Mouse (Mus musculus) limb, embryonic 15.5 days (tissue): ENCODE results near the gene Aox1. TPM values are rescaled to one million over a fixed set of nuclear protein-coding genes. Genes with fewer than 3 reads are reported as not detected.

ENCODE experiments used
- ATAC-seq: fragments of 200-750 bp; cut with Nextera tagmentation; 2 replicates; pipeline ENCODE4 v1.8.0; 2017; ENCODE audit warnings: low read depth, moderate TSS enrichment; ENCODE audit not compliant: insufficient number of reproducible peaks, low FRiP score, low TSS enrichment
- H3K27ac ChIP-seq: fragments of 300-500 bp; sonication (generic); 2 replicates; pipeline ENCODE4 v1.5.1; 2015; ENCODE audit warnings: moderate library complexity, mild to moderate bottlenecking, inconsistent platforms
- H3K27me3 ChIP-seq: fragments of 300-500 bp; sonication (generic); 2 replicates; pipeline ENCODE4 v1.6.1; 2015; ENCODE audit warnings: inconsistent platforms
- H3K36me3 ChIP-seq: fragments of 300-500 bp; sonication (generic); 2 replicates; pipeline ENCODE4 v1.6.1; 2015; ENCODE audit warnings: inconsistent platforms
- H3K4me1 ChIP-seq: fragments of 300-500 bp; sonication (generic); 2 replicates; pipeline ENCODE4 v1.6.1; 2015; ENCODE audit warnings: inconsistent platforms
- H3K4me2 ChIP-seq: fragments of 300-500 bp; sonication (generic); 2 replicates; pipeline ENCODE4 v1.6.1; 2015; ENCODE audit warnings: mild to moderate bottlenecking, inconsistent platforms
- H3K4me3 ChIP-seq: fragments of 300-500 bp; sonication (generic); 2 replicates; pipeline ENCODE4 v1.5.1; 2015; ENCODE audit warnings: mild to moderate bottlenecking, inconsistent platforms
- H3K9ac ChIP-seq: fragments of 300-500 bp; sonication (generic); 2 replicates; pipeline ENCODE4 v1.6.1; 2015; ENCODE audit warnings: inconsistent platforms
- H3K9me3 ChIP-seq: fragments of 300-500 bp; sonication (generic); 2 replicates; pipeline ENCODE4 v1.6.1; 2016; ENCODE audit warnings: inconsistent platforms
- WGBS: fragments of 180-500 bp; shearing (Covaris S2); methylation state at CpG from one replicate; pipeline ENCODE4 v1.1.7; 2015; 5-methylcytosine and 5-hydroxymethylcytosine counted together
- polyA plus RNA-seq: library from polyadenylated mRNA; unstranded; fragments of >200 nt; fragmentation: Nextera tagmentation; extraction: Ambion mirVana; gene quantifications from 2 replicates; pipeline ENCODE4 v1.2.1, GENCODE M21; 2015

Gene Aox1
- polyA plus RNA-seq, 1 experiment from 2014 or later = 0.42 TPM

DNA sequence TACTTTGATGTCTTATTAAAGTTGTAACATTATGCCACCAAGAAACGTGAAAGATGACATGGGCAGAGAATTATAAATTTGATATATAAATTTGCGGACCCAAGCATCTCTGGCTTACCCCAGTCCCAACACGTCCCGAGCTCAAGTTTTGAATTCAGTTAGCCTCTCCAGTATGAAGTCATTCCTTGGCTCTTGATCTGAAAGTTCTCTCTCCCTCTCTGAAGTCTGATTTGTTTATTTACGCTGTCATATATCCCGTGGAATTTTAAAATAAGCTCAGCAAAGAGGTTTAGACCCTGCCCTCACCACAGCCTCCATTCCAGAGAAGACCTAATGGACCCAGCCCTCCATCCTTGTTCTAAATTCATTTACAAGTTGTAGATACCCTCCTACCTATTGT is 39.5 kb downstream of the Aox1 start:
- H3K4me1 ChIP-seq = no peaks in the 10 kb centered on the region
- H3K4me2 ChIP-seq = no peak overlapping the region
- no peak for ATAC-seq
- no peaks in the 10 kb centered on the region for H3K9me3 ChIP-seq
- H3K36me3 ChIP-seq = no peaks in the 10 kb centered on the region
- H3K4me3 ChIP-seq = no peak overlapping the region
- WGBS = 78% methylated on average over 6 of the region's 6 CpGs
- H3K27ac ChIP-seq = no peak overlapping the region
- no peaks in the 10 kb centered on the region for H3K27me3 ChIP-seq
- no peak overlapping the region for H3K9ac ChIP-seq

- Histone ChIP-seq H3K4me1 (no peaks in the 10 kb centered on the region), H3K36me3 (no peaks in the 10 kb centered on the region), H3K4me2 (no peak overlapping the region), H3K9me3 (no peaks in the 10 kb centered on the region), H3K27me3 (no peaks in the 10 kb centered on the region), H3K27ac (no peak overlapping the region), H3K9ac (no peak overlapping the region), H3K4me3 (no peak overlapping the region)
- 90% methylated on average over 11 of the region's 11 CpGs for WGBS
- no peak for ATAC-seq
Measured at GRCm38 (mm10) chr1:58070091-58070490, 40.4 kb downstream of the Aox1 start.

DNA sequence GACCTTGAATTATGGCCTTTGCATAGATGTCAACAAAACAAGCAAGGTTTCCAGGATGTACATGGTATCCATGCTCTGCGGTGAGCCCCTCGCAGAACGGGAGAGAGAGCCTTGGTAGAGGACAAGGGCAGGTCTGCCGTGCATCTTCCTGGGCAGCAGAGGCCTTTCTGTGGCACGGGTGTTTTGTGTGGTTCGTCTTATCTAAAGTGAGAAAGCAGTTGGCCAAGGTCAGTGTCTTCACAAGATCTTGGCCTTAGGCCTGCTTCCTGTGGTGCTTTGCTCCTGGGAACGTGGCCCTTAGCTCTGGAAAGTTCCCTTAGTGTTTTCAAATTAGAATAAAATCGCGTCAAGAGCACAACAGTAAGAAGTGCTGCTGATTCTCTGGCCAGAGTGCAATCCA is 41.3 kb downstream of the Aox1 start:
- no peaks in the 10 kb centered on the region for H3K27me3 ChIP-seq
- no peaks in the 10 kb centered on the region for H3K9me3 ChIP-seq
- no peaks in the 10 kb centered on the region for H3K4me1 ChIP-seq
- no peak overlapping the region for H3K4me3 ChIP-seq
- H3K36me3 ChIP-seq = no peaks in the 10 kb centered on the region
- no peak overlapping the region for H3K4me2 ChIP-seq
- 85% methylated on average over 9 of the region's 9 CpGs for WGBS
- no peak for ATAC-seq
- H3K27ac ChIP-seq = no peak overlapping the region
- H3K9ac ChIP-seq = no peak overlapping the region

GRCm38 (mm10) chr1:58071509-58071908 is 41.8 kb downstream of the Aox1 start:
- Histone ChIP-seq H3K27me3 (no peaks in the 10 kb centered on the region), H3K9ac (no peak overlapping the region), H3K36me3 (no peaks in the 10 kb centered on the region), H3K4me3 (no peak overlapping the region), H3K4me2 (no peak overlapping the region), H3K4me1 (no peaks in the 10 kb centered on the region), H3K27ac (no peak overlapping the region), H3K9me3 (no peaks in the 10 kb centered on the region)
- WGBS = 88% methylated on average over 1 of the region's 1 CpGs
- ATAC-seq = no peak

GRCm38 (mm10) chr1:58072416-58072815 is 42.7 kb downstream of the Aox1 start:
- H3K9ac ChIP-seq = no peak overlapping the region
- no peak overlapping the region for H3K27ac ChIP-seq
- H3K36me3 ChIP-seq = no peaks in the 10 kb centered on the region
- H3K4me3 ChIP-seq = no peak overlapping the region
- H3K27me3 ChIP-seq = no peaks in the 10 kb centered on the region
- WGBS = 65% methylated on average over 2 of the region's 2 CpGs
- H3K4me1 ChIP-seq = no peaks in the 10 kb centered on the region
- no peak overlapping the region for H3K4me2 ChIP-seq
- no peak for ATAC-seq
- no peaks in the 10 kb centered on the region for H3K9me3 ChIP-seq

GRCm38 (mm10) chr1:58072991-58073730 is 43.4 kb downstream of the Aox1 start:
- H3K36me3 ChIP-seq = no peaks in the 10 kb centered on the region
- no peaks in the 10 kb centered on the region for H3K4me1 ChIP-seq
- H3K9me3 ChIP-seq = no peaks in the 10 kb centered on the region
- 72% methylated on average over 12 of the region's 12 CpGs for WGBS
- H3K9ac ChIP-seq = no peak overlapping the region
- no peak for ATAC-seq
- H3K27me3 ChIP-seq = no peaks in the 10 kb centered on the region
- no peak overlapping the region for H3K4me2 ChIP-seq
- H3K4me3 ChIP-seq = no peak overlapping the region
- no peak overlapping the region for H3K27ac ChIP-seq

GRCm38 (mm10) chr1:58074266-58074665 is 44.5 kb downstream of the Aox1 start:
- no peaks in the 10 kb centered on the region for H3K27me3 ChIP-seq
- H3K4me2 ChIP-seq = no peak overlapping the region
- no peaks in the 10 kb centered on the region for H3K9me3 ChIP-seq
- H3K36me3 ChIP-seq = no peaks in the 10 kb centered on the region
- no peak overlapping the region for H3K4me3 ChIP-seq
- no peak overlapping the region for H3K27ac ChIP-seq
- ATAC-seq = no peak
- no peaks in the 10 kb centered on the region for H3K4me1 ChIP-seq
- 93% methylated on average over 2 of the region's 2 CpGs for WGBS
- no peak overlapping the region for H3K9ac ChIP-seq

DNA sequence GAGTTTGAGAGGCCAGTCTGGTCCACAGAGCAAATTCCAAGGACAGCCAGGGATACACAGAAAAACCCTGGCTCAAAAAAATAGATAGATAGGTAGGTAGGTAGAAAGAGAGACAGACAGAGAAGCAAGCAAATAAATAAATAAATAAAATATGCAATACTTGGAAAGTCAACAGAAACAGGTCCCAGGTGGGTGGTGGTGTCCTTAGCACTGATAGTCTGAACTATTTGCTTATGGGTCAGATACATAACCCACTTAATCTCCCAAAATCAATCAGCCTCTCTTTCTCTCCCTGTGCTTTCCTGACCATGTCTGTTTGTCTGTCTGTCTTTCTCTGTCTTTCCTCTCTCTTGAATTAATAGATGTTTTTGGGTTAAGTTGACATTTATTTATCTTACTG is 48.2 kb downstream of the Aox1 start:
- Histone ChIP-seq H3K4me2 (no peak overlapping the region), H3K36me3 (no peaks in the 10 kb centered on the region), H3K9ac (no peak overlapping the region), H3K4me1 (no peaks in the 10 kb centered on the region), H3K4me3 (no peak overlapping the region), H3K27ac (no peak overlapping the region), H3K27me3 (no peaks in the 10 kb centered on the region), H3K9me3 (no peaks in the 10 kb centered on the region)
- ATAC-seq = no peak

DNA sequence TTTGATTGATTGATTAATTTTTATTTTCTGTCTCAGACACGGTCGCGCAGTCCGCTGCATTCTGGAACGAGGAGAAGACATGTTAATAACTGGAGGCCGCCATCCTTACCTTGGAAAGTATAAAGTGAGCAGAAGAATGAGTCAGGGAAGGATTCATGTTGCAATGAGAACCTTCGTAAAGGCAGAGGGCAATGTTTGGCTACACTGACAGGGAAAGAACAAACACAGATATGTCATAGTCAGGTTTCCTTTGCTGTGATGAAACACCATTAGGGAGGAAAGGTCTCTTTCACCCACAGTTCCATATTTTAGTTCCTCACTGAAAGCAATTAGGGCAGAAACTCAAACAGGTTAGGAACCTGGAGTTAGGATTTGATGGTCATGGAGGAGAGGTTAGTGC is 48.7 kb downstream of the Aox1 start:
- Histone ChIP-seq H3K36me3 (no peaks in the 10 kb centered on the region), H3K4me2 (no peak overlapping the region), H3K9me3 (no peaks in the 10 kb centered on the region), H3K9ac (no peak overlapping the region), H3K4me1 (no peaks in the 10 kb centered on the region), H3K27me3 (no peaks in the 10 kb centered on the region), H3K27ac (no peak overlapping the region), H3K4me3 (no peak overlapping the region)
- 89% methylated on average over 7 of the region's 7 CpGs for WGBS
- no peak for ATAC-seq

DNA sequence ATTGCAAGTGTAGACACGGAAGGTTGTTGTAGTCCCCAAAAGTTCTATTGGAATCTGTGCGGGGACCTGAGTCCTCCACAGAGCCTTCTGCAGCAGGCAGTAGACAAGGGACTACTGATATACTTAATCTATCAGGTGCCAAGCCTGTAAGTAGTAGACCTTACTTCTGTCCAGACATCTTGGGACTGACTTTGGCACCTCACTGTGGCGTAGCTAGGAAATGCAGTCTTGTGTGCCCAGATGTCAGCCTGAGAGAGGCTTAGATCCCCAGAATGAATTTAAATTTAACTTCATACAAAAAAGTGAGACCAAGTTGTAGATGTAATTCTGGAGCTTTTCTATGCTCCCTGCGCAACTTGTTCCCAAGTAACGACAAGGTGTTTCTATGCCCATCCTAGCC is 50.0 kb downstream of the Aox1 start:
- 91% methylated on average over 5 of the region's 5 CpGs for WGBS
- Histone ChIP-seq H3K9ac (no peak overlapping the region), H3K36me3 (no peaks in the 10 kb centered on the region), H3K4me3 (no peak overlapping the region), H3K4me2 (no peak overlapping the region), H3K4me1 (no peaks in the 10 kb centered on the region), H3K9me3 (no peaks in the 10 kb centered on the region), H3K27me3 (no peaks in the 10 kb centered on the region), H3K27ac (no peak overlapping the region)
- ATAC-seq = no peak

DNA sequence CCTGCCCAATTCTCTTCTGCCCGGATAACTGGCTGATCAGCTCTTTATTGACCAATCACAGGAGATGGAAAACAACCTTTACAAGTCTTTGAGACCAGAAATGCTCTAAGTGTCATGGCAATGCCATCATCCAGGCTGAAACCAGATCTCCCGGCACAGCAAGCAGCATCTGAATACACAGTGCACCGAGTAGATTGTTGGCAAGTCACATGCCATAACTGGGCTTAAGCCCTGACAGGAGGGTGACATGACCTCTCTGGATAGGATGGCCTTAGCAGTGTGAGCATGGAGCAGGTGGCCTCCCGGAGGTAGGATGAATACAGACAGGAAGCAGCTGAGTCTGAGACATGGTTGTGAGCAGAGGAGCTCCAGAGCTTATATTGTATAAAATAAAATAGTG is 50.7 kb downstream of the Aox1 start:
- H3K27me3 ChIP-seq = no peaks in the 10 kb centered on the region
- H3K4me3 ChIP-seq = no peak overlapping the region
- no peak overlapping the region for H3K9ac ChIP-seq
- H3K36me3 ChIP-seq = no peaks in the 10 kb centered on the region
- no peak overlapping the region for H3K27ac ChIP-seq
- H3K4me2 ChIP-seq = no peak overlapping the region
- ATAC-seq = no peak
- no peaks in the 10 kb centered on the region for H3K4me1 ChIP-seq
- no peaks in the 10 kb centered on the region for H3K9me3 ChIP-seq
- 82% methylated on average over 4 of the region's 4 CpGs for WGBS

DNA sequence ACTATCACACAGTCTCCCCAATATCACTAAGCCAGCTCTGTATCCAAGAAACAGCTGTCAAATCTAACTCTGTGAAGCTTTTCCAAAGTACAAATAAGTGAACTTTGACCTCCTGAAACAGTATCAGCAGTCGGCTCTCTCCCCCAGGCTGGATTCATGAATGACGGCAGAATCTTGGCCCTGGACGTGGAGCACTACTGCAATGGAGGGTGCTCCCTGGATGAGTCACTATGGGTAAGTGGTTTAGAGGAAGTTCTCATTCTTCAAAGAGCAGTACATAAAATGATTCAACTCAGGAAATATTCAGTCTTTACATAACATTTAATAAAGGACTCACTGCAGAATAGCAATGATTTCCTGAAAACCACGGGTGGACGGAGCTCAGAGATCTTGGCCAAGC is 51.6 kb downstream of the Aox1 start:
- no peaks in the 10 kb centered on the region for H3K27me3 ChIP-seq
- H3K9me3 ChIP-seq = no peaks in the 10 kb centered on the region
- no peak overlapping the region for H3K9ac ChIP-seq
- H3K4me1 ChIP-seq = no peaks in the 10 kb centered on the region
- H3K36me3 ChIP-seq = no peaks in the 10 kb centered on the region
- 78% methylated on average over 5 of the region's 5 CpGs for WGBS
- no peak overlapping the region for H3K4me3 ChIP-seq
- ATAC-seq = no peak
- no peak overlapping the region for H3K27ac ChIP-seq
- no peak overlapping the region for H3K4me2 ChIP-seq

DNA sequence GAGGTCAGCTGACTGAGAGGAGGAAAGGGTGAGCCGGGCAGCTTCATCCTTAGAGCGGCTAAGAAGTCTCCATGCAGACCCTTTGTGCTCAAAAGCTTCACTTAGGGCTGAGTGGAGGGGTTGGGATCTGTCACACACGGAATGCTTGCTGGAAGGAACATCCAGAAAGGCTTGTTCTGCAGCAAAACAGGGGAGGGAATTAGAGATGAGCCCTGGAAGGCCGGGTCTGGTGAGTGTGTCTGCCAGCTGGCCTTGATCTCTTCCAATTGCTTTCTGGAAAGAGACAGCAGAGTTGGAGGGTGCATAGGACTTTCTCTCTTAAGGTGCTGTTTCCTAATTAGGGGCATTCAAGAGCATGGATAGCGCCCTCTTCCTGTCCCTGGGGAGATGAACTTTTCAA is 59.6 kb downstream of the Aox1 start:
- 44% methylated on average over 5 of the region's 5 CpGs for WGBS
- Histone ChIP-seq H3K9me3 (no peaks in the 10 kb centered on the region), H3K27ac (no peak overlapping the region), H3K27me3 (no peaks in the 10 kb centered on the region), H3K4me2 (no peak overlapping the region), H3K9ac (no peak overlapping the region), H3K4me3 (no peak overlapping the region), H3K4me1 (peaks cover 5% of the 10 kb centered on the region; the same call in 1 of the 2 replicates), H3K36me3 (no peaks in the 10 kb centered on the region)
- ATAC-seq = no peak
